Mouse (Mus musculus) myocyte (in vitro differentiated cells): ENCODE results near the gene Cyp21a1.

Source experiments
- CEBPB ChIP-seq: IDR thresholded peaks from 2 replicates; pipeline ENCODE4 v1.6.1; 2011; ENCODE audit warnings: mild to moderate bottlenecking, moderate library complexity; ENCODE audit not compliant: poor library complexity, insufficient read depth, severe bottlenecking
- E2F4 ChIP-seq: IDR thresholded peaks from one replicate; pipeline ENCODE4 v1.6.1; 2011; ENCODE audit warnings: mild to moderate bottlenecking, control low read depth, moderate library complexity; ENCODE audit not compliant: insufficient read depth
- MAX ChIP-seq: IDR thresholded peaks from one replicate; pipeline ENCODE4 v1.6.1; 2011; ENCODE audit warnings: low read depth, mild to moderate bottlenecking, control low read depth
- MYOD1 ChIP-seq, 3 experiments: IDR thresholded peaks; one replicate each; pipeline ENCODE4 v1.6.1; 2011; ENCODE audit warnings: control low read depth in 2 of 3, low read depth in 2 of 3, mild to moderate bottlenecking in 2 of 3, moderate library complexity in 1 of 3; ENCODE audit not compliant: insufficient read length in 2 of 3, control insufficient read depth in 1 of 3
- MYOG ChIP-seq, 3 experiments: IDR thresholded peaks; one replicate each; pipeline ENCODE4 v1.6.1; 2011; ENCODE audit warnings: control low read depth in 2 of 3, low read depth in 2 of 3, mild to moderate bottlenecking in 2 of 3; ENCODE audit not compliant: insufficient read length in 2 of 3, control insufficient read depth in 1 of 3, insufficient read depth in 1 of 3
- POLR2A ChIP-seq: IDR thresholded peaks from one replicate; pipeline ENCODE4 v1.6.1; 2011; ENCODE audit warnings: low read depth, mild to moderate bottlenecking, control low read depth, moderate library complexity; ENCODE audit not compliant: insufficient read length
- POLR2AphosphoS2 ChIP-seq: IDR thresholded peaks from one replicate; pipeline ENCODE4 v1.6.1; 2011; ENCODE audit warnings: low read depth, control low read depth; ENCODE audit not compliant: insufficient read length
- REST ChIP-seq: IDR thresholded peaks from one replicate; pipeline ENCODE4 v1.6.1; 2011; ENCODE audit warnings: mild to moderate bottlenecking, control low read depth, moderate library complexity; ENCODE audit not compliant: insufficient read depth, insufficient read length
- SRF ChIP-seq: IDR thresholded peaks from one replicate; pipeline ENCODE4 v1.6.1; 2011; ENCODE audit warnings: low read depth; ENCODE audit not compliant: control insufficient read depth, insufficient read length
- TCF12 ChIP-seq: IDR thresholded peaks from one replicate; pipeline ENCODE4 v1.6.1; 2011; ENCODE audit warnings: mild to moderate bottlenecking, control low read depth; ENCODE audit not compliant: poor library complexity, insufficient read depth, severe bottlenecking
- TCF3 ChIP-seq: IDR thresholded peaks from one replicate; pipeline ENCODE4 v1.6.1; 2011; ENCODE audit warnings: low read depth, control low read depth; ENCODE audit not compliant: insufficient read length
- USF1 ChIP-seq: IDR thresholded peaks from one replicate; pipeline ENCODE4 v1.6.1; 2011; ENCODE audit warnings: low read depth, mild to moderate bottlenecking, control low read depth, moderate library complexity

GRCm38 (mm10) chr17:34837464-34838324 is 33.3 kb upstream of the Cyp21a1 start:
- no peak for TF ChIP-seq POLR2AphosphoS2
- TF ChIP-seq POLR2A: no peak
- TF ChIP-seq MYOG (IDR thresholded peaks at IDR 0.05; ENCODE audit: control insufficient read depth in 1 of 3, insufficient read depth in 1 of 3, insufficient read length in 2 of 3, low read depth in 2 of 3): no peak
- no peak for TF ChIP-seq TCF12
- no peak for TF ChIP-seq TCF3
- TF ChIP-seq E2F4: no peak
- no peak for TF ChIP-seq CEBPB
- TF ChIP-seq USF1: no peak
- no peak for TF ChIP-seq SRF
- no peak for TF ChIP-seq MAX
- TF ChIP-seq MYOD1 (IDR thresholded peaks at IDR 0.05; ENCODE audit: control insufficient read depth in 1 of 3, insufficient read length in 2 of 3, low read depth in 2 of 3): no peak
- no peak for TF ChIP-seq REST
